Mouse (Mus musculus) cerebellum, adult 2 months (tissue): ENCODE results near the gene Abhd15. TPM values are rescaled to one million over a fixed set of nuclear protein-coding genes. Genes with fewer than 3 reads are reported as not detected.

Experiments
- DNase-seq, 2 experiments: peaks; one replicate each; pipeline ENCODE4 v3.0.0; 2021
- H3K27ac ChIP-seq: fragments of 200-500 bp; 2 replicates; pipeline ENCODE4 v1.5.1; 2012; ENCODE audit warnings: low read length, control low read depth, inconsistent platforms; ENCODE audit not compliant: insufficient read depth
- H3K27me3 ChIP-seq: fragments of 200-500 bp; 2 replicates; pipeline ENCODE4 v1.6.1; 2012; ENCODE audit warnings: inconsistent platforms, mild to moderate bottlenecking, low read length, moderate library complexity; ENCODE audit not compliant: control insufficient read depth, insufficient read depth
- H3K4me1 ChIP-seq: fragments of 200-500 bp; 2 replicates; pipeline ENCODE4 v1.6.1; 2011; ENCODE audit warnings: low read length; ENCODE audit not compliant: control insufficient read depth, insufficient read depth
- H3K4me3 ChIP-seq: fragments of 200-500 bp; replicated peaks from 2 replicates; pipeline ENCODE3; 2011; ENCODE audit warnings: mild to moderate bottlenecking, low read depth, low read length, control low read depth; ENCODE audit not compliant: insufficient read depth
- CTCF ChIP-seq: fragments of 200-500 bp; IDR thresholded peaks from 2 replicates; pipeline ENCODE4 v1.5.1; 2011; ENCODE audit warnings: low read depth, mild to moderate bottlenecking, control low read depth, low read length, moderate library complexity, borderline replicate concordance; ENCODE audit not compliant: insufficient read depth
- POLR2A ChIP-seq: fragments of 200-500 bp; IDR thresholded peaks from 2 replicates; pipeline ENCODE4 v1.6.1; 2011; ENCODE audit warnings: low read length, control low read depth, borderline replicate concordance; ENCODE audit not compliant: insufficient read depth
- WGBS: fragments of 180-500 bp; shearing (Covaris S2); methylation state at CpG from one replicate; pipeline ENCODE4 v1.1.7; 2018; 5-methylcytosine and 5-hydroxymethylcytosine counted together
- polyA plus RNA-seq: library from polyadenylated mRNA; depleted of rRNA; stranded (reverse); fragments of >200 nt; gene quantifications from 2 replicates; pipeline ENCODE4 v1.2.3, GENCODE M21; 2012

Abhd15 gene
- polyA plus RNA-seq, 1 experiment: 1.0 TPM

DNA sequence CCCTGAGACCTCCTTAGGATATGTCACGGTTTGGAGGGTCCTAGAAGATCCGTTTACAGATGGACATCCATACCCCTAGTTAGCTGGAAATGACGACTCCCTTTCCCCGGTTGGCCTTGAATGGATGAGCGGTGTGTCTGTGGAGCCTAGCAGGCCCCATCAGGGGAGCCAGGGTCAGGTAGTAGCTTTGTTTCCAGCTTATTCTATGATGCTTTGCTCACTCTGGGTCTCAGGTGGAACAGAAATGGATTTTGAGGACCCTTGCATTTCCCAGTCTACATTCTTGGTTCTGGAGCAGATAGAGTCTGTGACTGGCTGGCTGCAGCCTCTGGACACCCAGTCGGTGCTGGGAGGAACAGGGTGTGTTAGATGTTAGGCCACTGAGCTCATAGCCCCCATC is 20.1 kb upstream of the Abhd15 start:
- whole genome bisulfite sequencing: 70% methylated on average over 6 of the region's 6 CpGs
- no peak for TF ChIP-seq CTCF
- no peak for TF ChIP-seq POLR2A
- Histone ChIP-seq H3K4me1 (peaks cover 30% of the 10 kb centered on the region), H3K4me3 (peak overlapping the region; percentile 65), H3K27me3 (no peaks in the 10 kb centered on the region), H3K27ac (no peak overlapping the region)
- no peak for DNase-seq

- peaks cover 32% of the 10 kb centered on the region for H3K4me1 ChIP-seq
- TF ChIP-seq CTCF: no peak
- H3K27ac ChIP-seq: no peak overlapping the region
These were observed 19.4 kb upstream of the Abhd15 start for GRCm38 (mm10) chr11:77495507-77495906.

DNA sequence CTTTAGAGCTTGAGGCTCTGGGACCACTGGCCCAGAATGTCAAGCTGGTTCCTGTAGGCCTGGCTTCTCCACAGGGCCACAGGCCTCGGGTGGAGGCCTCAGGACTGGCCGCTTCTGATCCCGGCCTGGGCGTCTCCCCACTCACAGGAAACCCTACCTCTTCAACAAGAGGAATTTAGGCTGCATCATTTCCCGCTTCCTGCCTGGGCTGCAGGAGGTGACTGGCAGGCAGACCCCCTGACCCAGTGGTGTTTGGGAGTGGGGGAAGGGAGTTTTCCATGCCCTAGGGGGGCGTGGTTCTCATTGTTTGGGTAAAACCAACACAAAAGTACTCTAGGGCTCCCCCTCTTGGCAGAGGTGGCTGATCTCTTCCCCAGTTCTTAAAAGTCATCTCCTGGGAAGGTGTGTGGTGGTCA is 17.6 kb upstream of the Abhd15 start:
- WGBS: 87% methylated on average over 6 of the region's 6 CpGs
- Histone ChIP-seq H3K4me3 (no peak overlapping the region), H3K4me1 (peaks cover 42% of the 10 kb centered on the region), H3K27me3 (no peaks in the 10 kb centered on the region), H3K27ac (peak overlapping the region; percentile 17; the same call in 1 of the 2 replicates)
- DNase-seq: peak in 1 of 2 experiments; percentile 39
- TF ChIP-seq POLR2A (no peak), CTCF (peak; percentile 14; the same call in 1 of the 2 replicates)

More at GRCm38 (mm10) chr11:77495507-77495906, 19.4 kb upstream of the Abhd15 start:
- no peaks in the 10 kb centered on the region for H3K27me3 ChIP-seq
- DNase-seq: no peak
- no peak overlapping the region for H3K4me3 ChIP-seq

DNA sequence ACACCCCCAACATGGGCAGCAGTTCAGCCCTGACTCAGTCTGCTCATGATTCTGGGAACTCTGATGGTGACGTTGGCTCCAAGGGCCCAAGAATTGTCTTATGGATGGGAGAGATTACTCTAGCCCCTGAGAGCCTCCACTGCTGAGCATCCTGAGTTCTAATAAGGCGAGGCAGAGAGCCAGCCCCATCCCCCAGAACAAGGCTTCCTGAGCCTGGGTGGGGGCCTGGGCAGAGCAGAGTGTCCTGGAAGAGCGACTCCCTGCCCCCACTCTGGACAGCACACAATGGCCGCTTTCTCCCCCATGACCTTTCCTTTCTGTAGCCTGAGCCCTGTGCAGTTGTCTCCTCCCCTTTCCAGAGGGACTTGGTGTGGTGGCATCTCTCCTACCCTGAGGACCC is 17.1 kb upstream of the Abhd15 start:
- peak overlapping the region; percentile 83 for H3K27ac ChIP-seq
- H3K27me3 ChIP-seq: no peaks in the 10 kb centered on the region
- DNase-seq: peak in 1 of 2 experiments; percentile 38
- 77% methylated on average over 4 of the region's 4 CpGs for WGBS
- H3K4me3 ChIP-seq: no peak overlapping the region
- no peak for TF ChIP-seq CTCF
- no peak for TF ChIP-seq POLR2A
- peaks cover 42% of the 10 kb centered on the region for H3K4me1 ChIP-seq

GRCm38 (mm10) chr11:77498261-77499139 is 16.4 kb upstream of the Abhd15 start:
- Histone ChIP-seq H3K27me3 (no peaks in the 10 kb centered on the region), H3K27ac (peak overlapping the region; percentile 83), H3K4me3 (no peak overlapping the region), H3K4me1 (peaks cover 42% of the 10 kb centered on the region)
- WGBS: 43% methylated on average over 12 of the region's 12 CpGs
- TF ChIP-seq CTCF: no peak
- TF ChIP-seq POLR2A: no peak
- DNase-seq: peak in 1 of 2 experiments; percentile 48

DNA sequence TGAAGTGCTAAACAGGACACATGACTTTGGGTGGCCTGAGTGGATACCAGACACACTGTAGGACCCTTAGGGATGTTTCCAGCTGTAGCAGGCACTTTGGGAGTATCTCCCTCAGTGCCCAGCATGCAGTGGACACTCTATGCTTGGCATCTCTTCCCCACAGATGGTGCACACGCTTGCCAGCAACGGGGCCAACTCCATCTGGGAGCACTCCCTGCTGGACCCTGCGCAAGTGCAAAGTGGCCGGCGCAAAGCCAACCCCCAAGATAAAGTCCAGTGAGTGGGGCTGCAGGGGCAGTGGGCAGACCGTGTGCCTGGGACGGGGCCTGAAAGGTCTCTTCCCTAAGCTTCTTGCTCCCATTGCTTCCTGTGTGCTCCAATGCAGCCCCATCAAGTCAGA is 15.6 kb upstream of the Abhd15 start:
- WGBS: 1% methylated on average over 7 of the region's 7 CpGs
- Histone ChIP-seq H3K27ac (peak overlapping the region; percentile 8), H3K4me3 (no peak overlapping the region), H3K4me1 (peaks cover 42% of the 10 kb centered on the region), H3K27me3 (no peaks in the 10 kb centered on the region)
- TF ChIP-seq POLR2A (no peak), CTCF (no peak)
- DNase-seq: peak; percentile 89

- peak in 1 of 2 experiments; percentile 53 for DNase-seq
- Histone ChIP-seq H3K27me3 (no peaks in the 10 kb centered on the region), H3K4me3 (no peak overlapping the region), H3K4me1 (peaks cover 42% of the 10 kb centered on the region), H3K27ac (peak overlapping the region; percentile 14)
- 42% methylated on average over 17 of the region's 17 CpGs for WGBS
- TF ChIP-seq POLR2A (no peak), CTCF (no peak)
These were observed 14.3 kb upstream of the Abhd15 start for GRCm38 (mm10) chr11:77500361-77501325.
